24 mouse cellular contexts compared by ENCODE assay signal in the genomic region with DNA sequence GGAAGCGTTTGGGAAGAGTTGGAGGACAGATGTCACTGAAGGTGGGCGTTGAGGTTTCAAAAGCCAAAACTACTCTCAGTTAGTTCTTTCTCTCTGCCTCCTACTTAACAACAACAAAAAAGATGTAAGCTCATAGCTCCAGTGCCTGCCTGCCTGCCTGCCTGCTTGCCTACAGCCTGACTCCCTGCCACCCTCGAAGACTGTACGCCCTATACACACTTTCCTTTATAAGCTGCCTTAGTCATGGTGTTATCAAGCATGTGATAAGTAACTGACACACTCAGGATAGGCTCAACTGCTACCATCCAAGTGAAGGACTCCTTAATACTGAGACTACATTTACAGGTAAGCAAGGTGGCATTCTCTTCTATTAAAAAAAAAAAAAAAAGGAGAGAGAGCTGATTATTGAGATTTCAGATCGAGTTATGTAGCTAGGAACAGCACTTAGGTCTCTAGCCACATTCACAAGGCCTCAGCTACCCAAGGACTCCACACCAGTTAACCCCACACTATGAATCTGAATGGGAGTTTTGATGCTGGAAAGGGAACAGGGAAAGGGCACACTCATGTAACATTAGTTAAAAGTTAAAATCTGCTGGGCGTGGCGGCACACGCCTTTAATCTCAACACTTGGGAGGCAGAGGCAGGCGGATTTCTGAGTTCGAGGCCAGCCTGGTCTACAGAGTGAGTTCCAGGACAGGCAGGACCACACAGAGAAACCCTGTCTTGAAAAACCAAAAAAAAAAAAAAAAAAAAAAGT.
DNase-seq lines count a peak whose midpoint lies in the region; ATAC-seq and TF ChIP-seq lines count a peak whose summit lies in the region.
"Had no signal": no experiment of that assay in that cellular context is flagged by ENCODE, and none has a peak within 500 bp of the region (broad histone marks: within the 10 kb centered on the region; RNA-seq: fewer than 3 reads in every experiment).

No protein-coding gene starts in this region.

- no peak for TF ChIP-seq CTCF in layer of hippocampus, adult 2 months (conservative IDR thresholded peaks at IDR 0.05)

- H3K27me3 ChIP-seq in liver, embryonic 16.5 days (ENCODE audit: control insufficient read depth, insufficient read depth, low read depth, low read length), result no peaks in the 10 kb centered on the region
- H3K27me3 ChIP-seq: limb, embryonic 15.5 days had no signal

- H3K4me3 ChIP-seq in layer of hippocampus, adult 2 months, result no peak overlapping the region
- H3K4me3 ChIP-seq in liver, embryonic 16.5 days (ENCODE audit: low read depth, low read length), result no peak overlapping the region
- H3K4me3 ChIP-seq: embryonic facial prominence, embryonic 10.5 days; gastrocnemius, adult 2 months; hindbrain, embryonic 10.5 days; limb, embryonic 15.5 days had no signal

- WGBS in liver, embryonic 16.5 days (ENCODE audit: insufficient replicate concordance), result 62% methylated on average over 10 of the region's 10 CpGs

- no peak for DNase-seq in layer of hippocampus, adult 2 months (ENCODE audit: low spot score in 2 of 2)
- DNase-seq in layer of hippocampus, postnatal 14 days (ENCODE audit: low spot score in 2 of 2), result no peak
- DNase-seq in ES-CJ7 (ENCODE audit: low read depth, low spot score), result peak; percentile 39
- DNase-seq in R1 (ENCODE audit: low read depth, low spot score), result peak; percentile 26
- no peak for DNase-seq in natural killer cell, adult 2 months (ENCODE audit: low spot score in 2 of 2)
- DNase-seq in layer of hippocampus, adult 18-20 months (ENCODE audit: low spot score in 2 of 2), result no peak
- DNase-seq: adrenal gland, postnatal 14 days; cerebellum, adult 11 months; cerebellum, postnatal 10 days; gastrocnemius, adult 2 months; heart, postnatal 10 days; kidney, postnatal 25 days; right cerebral cortex, postnatal 14 days; thymus, postnatal 14 days had no signal

- no peak overlapping the region for H3K4me2 ChIP-seq in liver, embryonic 16.5 days (ENCODE audit: low read depth, low read length)
- H3K4me2 ChIP-seq: heart, embryonic 11.5 days; limb, embryonic 15.5 days; midbrain, embryonic 11.5 days had no signal

- H3K9ac ChIP-seq in liver, embryonic 16.5 days (ENCODE audit: low read depth, low read length), result no peak overlapping the region
- H3K9ac ChIP-seq: limb, embryonic 15.5 days had no signal

- peak; percentile 50; the same call in 1 of the 2 replicates for ATAC-seq in liver, embryonic 16.5 days (ENCODE audit: low read depth)
- ATAC-seq: forebrain, embryonic 16.5 days; hindbrain, postnatal 0 days; intestine, embryonic 16.5 days had no signal

- H3K4me1 ChIP-seq in liver, embryonic 16.5 days (ENCODE audit: control insufficient read depth, low read depth, low read length), result peaks cover 10% of the 10 kb centered on the region

- peak overlapping the region; percentile 47; the same call in 1 of the 2 replicates for H3K27ac ChIP-seq in layer of hippocampus, adult 2 months
- H3K27ac ChIP-seq in liver, embryonic 16.5 days (ENCODE audit: low read length), result no peak overlapping the region
- H3K27ac ChIP-seq: embryonic facial prominence, embryonic 10.5 days; gastrocnemius, adult 2 months; hindbrain, embryonic 10.5 days; hindbrain, postnatal 0 days; limb, embryonic 15.5 days; macrophage had no signal

- no peaks in the 10 kb centered on the region for H3K9me3 ChIP-seq in liver, embryonic 16.5 days (replicated peaks; ENCODE audit: control insufficient read depth, low read length)
- H3K9me3 ChIP-seq: embryonic facial prominence, embryonic 10.5 days; hindbrain, embryonic 10.5 days; limb, embryonic 15.5 days had no signal

- H3K36me3 ChIP-seq in liver, embryonic 16.5 days (ENCODE audit: control insufficient read depth, insufficient read depth), result peaks cover 8% of the 10 kb centered on the region

Comparison
In these comparisons a context has a peak if more than half of its experiments do, and no peak if none do; other contexts are left out.
1. DNase-seq: peak in ES-CJ7 (single experiment) and R1 (single experiment); none in layer of hippocampus, adult 2 months (0 of 2), layer of hippocampus, postnatal 14 days (0 of 2), natural killer cell, adult 2 months (0 of 2) and layer of hippocampus, adult 18-20 months (0 of 2).